Comparison of ENCODE assay signal across 8 mouse cellular contexts in the genomic region with DNA sequence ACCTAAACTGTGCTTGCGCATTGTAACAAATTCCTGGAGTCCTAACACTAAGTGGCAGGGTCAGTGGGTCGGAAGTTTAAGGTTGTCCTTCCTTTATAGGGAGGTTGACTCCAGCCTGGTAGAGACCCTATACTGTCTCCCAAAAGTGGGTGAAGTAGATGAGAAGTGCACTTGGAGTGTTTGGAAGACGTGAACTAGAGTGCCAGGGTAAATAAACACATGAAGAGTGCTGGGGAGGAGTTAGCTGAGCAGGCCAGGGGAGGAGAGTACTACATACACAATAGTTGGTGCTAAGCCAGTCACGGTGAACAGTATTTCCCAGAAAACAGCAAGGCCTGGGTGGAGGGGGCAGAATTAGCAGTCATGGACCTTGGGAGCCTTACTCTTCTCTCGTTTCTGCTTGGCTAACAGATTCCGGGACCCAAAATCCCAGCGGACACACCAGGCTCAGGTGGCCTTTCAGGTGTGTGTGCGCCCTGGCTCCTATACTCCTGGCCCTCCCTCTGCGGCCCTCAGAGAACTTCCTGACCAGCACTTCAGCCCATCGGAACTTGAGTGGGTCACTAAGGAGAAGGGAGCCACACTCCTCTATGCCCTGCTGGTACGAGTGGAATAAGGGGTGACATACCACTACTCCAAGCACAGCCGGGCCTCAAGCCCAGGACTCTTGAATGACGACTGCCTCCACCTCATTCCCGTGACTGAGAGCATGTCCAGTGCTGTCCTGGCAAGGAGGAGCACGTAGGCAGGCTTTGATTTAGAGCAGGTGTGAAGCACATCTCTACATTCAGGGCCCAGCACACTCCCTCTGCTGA. TPM values are rescaled to one million over a fixed set of nuclear protein-coding genes. Genes with fewer than 3 reads are reported as not detected.
DNase-seq lines count a peak whose midpoint lies in the region; ATAC-seq lines count a peak whose summit lies in the region.

No protein-coding gene starts in this region.

- H3K4me3 ChIP-seq in heart, embryonic 12.5 days = peak overlapping the region; percentile 92
- H3K4me3 ChIP-seq in hindbrain, embryonic 16.5 days (ENCODE audit: low read length) = peak overlapping the region; percentile 86
- H3K4me3 ChIP-seq in macrophage (ENCODE audit: inconsistent target) = peak overlapping the region; percentile 54

- no peak for DNase-seq in heart, adult 8-10 months (ENCODE audit: low spot score)
- DNase-seq in R1 (ENCODE audit: low read depth, low spot score) = peak; percentile 27
- DNase-seq in frontal cortex, adult 2 months (ENCODE audit: extremely low spot score in 1 of 2, low spot score in 1 of 2) = no peak
- no peak for DNase-seq in c-Kit-positive CD71-positive TER-119-positive erythroid progenitor cells, embryonic 14.5 days (ENCODE audit: low spot score)
- no peak for DNase-seq in embryo, embryonic 10 days (ENCODE audit: low spot score)

- peak overlapping the region; percentile 93 for H3K9ac ChIP-seq in heart, embryonic 12.5 days
- H3K9ac ChIP-seq in hindbrain, embryonic 16.5 days (ENCODE audit: low read depth, low read length) = no peak overlapping the region

- H3K79me2 ChIP-seq in macrophage (ENCODE audit: inconsistent target) = peaks cover 38% of the 10 kb centered on the region

- no peaks in the 10 kb centered on the region for H3K9me3 ChIP-seq in heart, embryonic 12.5 days (replicated peaks)
- H3K9me3 ChIP-seq in hindbrain, embryonic 16.5 days (ENCODE audit: control insufficient read depth, low read length) = no peaks in the 10 kb centered on the region

- H3K36me3 ChIP-seq in heart, embryonic 12.5 days = peaks cover 86% of the 10 kb centered on the region
- H3K36me3 ChIP-seq in hindbrain, embryonic 16.5 days (ENCODE audit: control insufficient read depth, insufficient read depth, low read length) = peaks cover 69% of the 10 kb centered on the region
- peaks cover 68% of the 10 kb centered on the region for H3K36me3 ChIP-seq in macrophage (ENCODE audit: inconsistent target)

- peaks cover 30% of the 10 kb centered on the region for H3K4me1 ChIP-seq in heart, embryonic 12.5 days (replicated peaks)
- peaks cover 23% of the 10 kb centered on the region for H3K4me1 ChIP-seq in hindbrain, embryonic 16.5 days (ENCODE audit: control insufficient read depth, insufficient read depth, low read depth, low read length)

- WGBS in heart, embryonic 12.5 days = 75% methylated on average over 15 of the region's 15 CpGs
- WGBS in hindbrain, embryonic 16.5 days = 78% methylated on average over 15 of the region's 15 CpGs
- 85% methylated on average over 15 of the region's 15 CpGs for WGBS in macrophage (ENCODE audit: missing documents)

- H3K27ac ChIP-seq in heart, embryonic 12.5 days (ENCODE audit: poor library complexity, severe bottlenecking) = 0 out of 2 replicates have a peak overlapping the region, but pooled peaks have one; percentile 84
- H3K27ac ChIP-seq in hindbrain, embryonic 16.5 days (ENCODE audit: low read depth, low read length) = no peak overlapping the region
- peak overlapping the region; percentile 45 for H3K27ac ChIP-seq in macrophage

- ATAC-seq in heart, embryonic 12.5 days (ENCODE audit: insufficient number of reproducible peaks, low FRiP score) = no peak
- ATAC-seq in hindbrain, embryonic 16.5 days = no peak; the same call in 1 of the 2 replicates

- no peaks in the 10 kb centered on the region for H3K27me3 ChIP-seq in heart, embryonic 12.5 days (replicated peaks)
- no peaks in the 10 kb centered on the region for H3K27me3 ChIP-seq in hindbrain, embryonic 16.5 days (replicated peaks; ENCODE audit: control insufficient read depth, insufficient read depth, low read length)

- H3K4me2 ChIP-seq in heart, embryonic 12.5 days = peak overlapping the region; percentile 98
- H3K4me2 ChIP-seq in hindbrain, embryonic 16.5 days (ENCODE audit: low read length) = peak overlapping the region; percentile 99

RNA-seq across cellular contexts. Expression of a gene that starts 0.8 kb away (rescaled TPM):
- polyA plus RNA-seq in heart, embryonic 12.5 days (2016; fragmentation: Nextera tagmentation; extraction: Ambion mirVana) = 49.2 and 50.6 TPM in 2 replicates
- 10 to 100 TPM; 23.2 to 32.1 (median 27.7) TPM for total RNA-seq in heart, adult 8-10 months (2022)
- 55.2 and 65.7 TPM in 2 replicates for polyA plus RNA-seq in hindbrain, embryonic 16.5 days (2015; fragmentation: Nextera tagmentation; extraction: Ambion mirVana)
- total RNA-seq in macrophage (2018; cell fraction: chromatin; rRNA removed) = 100 to 1,000 TPM in 1 of 26 experiments, 10 to 100 TPM in 25; 37.3 to 100 (median 78.4) TPM
- 10 to 100 TPM; 24.5 to 46.2 (median 35.1) TPM for total RNA-seq in macrophage (2018; cell fraction: cytosol; rRNA removed)
- 10 to 100 TPM; 28.3 to 99.9 (median 49.1) TPM for total RNA-seq in macrophage (2018; cell fraction: nucleus; rRNA removed)
- polyA plus RNA-seq in macrophage (2018) = 48.3 to 74.1 TPM (median 49.3 TPM) in 3 replicates
- polyA plus RNA-seq in frontal cortex, adult 2 months (2012; rRNA removed) = 64.6 and 69.0 TPM in 2 replicates

RNA-seq across cellular contexts. Expression of a gene that starts 8.8 kb away (rescaled TPM):
- 1,286 and 1,307 TPM in 2 replicates for polyA plus RNA-seq in heart, embryonic 12.5 days (2016; fragmentation: Nextera tagmentation; extraction: Ambion mirVana)
- total RNA-seq in heart, adult 8-10 months (2022) = 100 to 1,000 TPM; 410 to 451 (median 437) TPM
- polyA plus RNA-seq in hindbrain, embryonic 16.5 days (2015; fragmentation: Nextera tagmentation; extraction: Ambion mirVana) = 1,120 and 1,123 TPM in 2 replicates
- 10 to 100 TPM; 27.9 to 98.6 (median 61.6) TPM for total RNA-seq in macrophage (2018; cell fraction: chromatin; rRNA removed)
- 100 to 1,000 TPM; 386 to 564 (median 446) TPM for total RNA-seq in macrophage (2018; cell fraction: cytosol; rRNA removed)
- 100 to 1,000 TPM in 23 of 26 experiments, 10 to 100 TPM in 3; 73.8 to 334 (median 159) TPM for total RNA-seq in macrophage (2018; cell fraction: nucleus; rRNA removed)
- polyA plus RNA-seq in macrophage (2018) = 339 to 874 TPM (median 348 TPM) in 3 replicates
- polyA plus RNA-seq in frontal cortex, adult 2 months (2012; rRNA removed) = 630 and 714 TPM in 2 replicates

RNA-seq across cellular contexts. Expression of a gene that starts 12.1 kb away (rescaled TPM):
- polyA plus RNA-seq in heart, embryonic 12.5 days (2016; fragmentation: Nextera tagmentation; extraction: Ambion mirVana) = 7.6 and 9.2 TPM in 2 replicates
- total RNA-seq in heart, adult 8-10 months (2022) = 10 to 100 TPM; 38.0 to 50.9 (median 43.4) TPM
- 17.8 and 19.0 TPM in 2 replicates for polyA plus RNA-seq in hindbrain, embryonic 16.5 days (2015; fragmentation: Nextera tagmentation; extraction: Ambion mirVana)
- 100 to 1,000 TPM in 8 of 26 experiments, 10 to 100 TPM in 18; 15.8 to 173 (median 76.4) TPM for total RNA-seq in macrophage (2018; cell fraction: chromatin; rRNA removed)
- total RNA-seq in macrophage (2018; cell fraction: cytosol; rRNA removed) = 10 to 100 TPM in 25 of 26 experiments, 1 to 10 TPM in 1; 6.2 to 23.8 (median 16.5) TPM
- total RNA-seq in macrophage (2018; cell fraction: nucleus; rRNA removed) = 10 to 100 TPM; 14.3 to 66.7 (median 40.0) TPM
- polyA plus RNA-seq in macrophage (2018) = 14.9 to 19.2 TPM (median 15.6 TPM) in 3 replicates
- 98.0 and 101 TPM in 2 replicates for polyA plus RNA-seq in frontal cortex, adult 2 months (2012; rRNA removed)

RNA-seq across cellular contexts. Expression of a gene that starts 12.1 kb away (rescaled TPM):
- polyA plus RNA-seq in heart, embryonic 12.5 days (2016; fragmentation: Nextera tagmentation; extraction: Ambion mirVana) = 4.7 and 5.2 TPM in 2 replicates
- under 1 TPM; 0.43 to 0.81 (median 0.60) TPM for total RNA-seq in heart, adult 8-10 months (2022)
- 5.5 and 6.3 TPM in 2 replicates for polyA plus RNA-seq in hindbrain, embryonic 16.5 days (2015; fragmentation: Nextera tagmentation; extraction: Ambion mirVana)
- 1 to 10 TPM in 2 of 26 experiments, under 1 TPM in 1, not detected in 23; 0.55 to 1.3 (median 1.2) TPM for total RNA-seq in macrophage (2018; cell fraction: chromatin; rRNA removed)
- under 1 TPM in 8 of 26 experiments, not detected in 18; 0.05 to 0.19 (median 0.11) TPM for total RNA-seq in macrophage (2018; cell fraction: cytosol; rRNA removed)
- 1 to 10 TPM in 1 of 26 experiments, not detected in 25; 1.1 TPM for total RNA-seq in macrophage (2018; cell fraction: nucleus; rRNA removed)
- not detected in 3 replicates for polyA plus RNA-seq in macrophage (2018)
- 0.67 and 1.00 TPM in 2 replicates for polyA plus RNA-seq in frontal cortex, adult 2 months (2012; rRNA removed)

RNA-seq across cellular contexts. Expression of a gene that starts 17.6 kb away (rescaled TPM):
- 10.3 and 11.2 TPM in 2 replicates for polyA plus RNA-seq in heart, embryonic 12.5 days (2016; fragmentation: Nextera tagmentation; extraction: Ambion mirVana)
- total RNA-seq in heart, adult 8-10 months (2022) = 1 to 10 TPM in 2 of 4 experiments, under 1 TPM in 2; 0.16 to 1.1 (median 0.83) TPM
- 0.13 and 0.25 TPM in 2 replicates for polyA plus RNA-seq in hindbrain, embryonic 16.5 days (2015; fragmentation: Nextera tagmentation; extraction: Ambion mirVana)
- total RNA-seq in macrophage (2018; cell fraction: chromatin; rRNA removed) = 1 to 10 TPM in 10 of 26 experiments, under 1 TPM in 13, not detected in 3; 0.33 to 4.7 (median 0.81) TPM
- total RNA-seq in macrophage (2018; cell fraction: cytosol; rRNA removed) = 1 to 10 TPM in 2 of 26 experiments, under 1 TPM in 24; 0.06 to 1.1 (median 0.37) TPM
- 1 to 10 TPM in 23 of 26 experiments, under 1 TPM in 3; 0.60 to 4.9 (median 2.6) TPM for total RNA-seq in macrophage (2018; cell fraction: nucleus; rRNA removed)
- 0.54 to 0.68 TPM (median 0.62 TPM) in 3 replicates for polyA plus RNA-seq in macrophage (2018)
- 0.24 and 0.27 TPM in 2 replicates for polyA plus RNA-seq in frontal cortex, adult 2 months (2012; rRNA removed)
